Mouse (Mus musculus) kidney, adult 2 months (tissue): ENCODE results near the gene Cacnb4.

Experiments used
- CTCF ChIP-seq: fragments of 200-500 bp; conservative IDR thresholded peaks from 2 replicates; pipeline ENCODE4 v1.5.1; 2011; ENCODE audit warnings: low read depth, mild to moderate bottlenecking, control low read depth, low read length, moderate library complexity, mixed read lengths; ENCODE audit not compliant: insufficient read depth, insufficient read length
- POLR2A ChIP-seq: fragments of 200-500 bp; IDR thresholded peaks from one replicate; pipeline ENCODE4 v1.6.1; 2011; ENCODE audit warnings: low read depth, low read length, control low read depth

DNA sequence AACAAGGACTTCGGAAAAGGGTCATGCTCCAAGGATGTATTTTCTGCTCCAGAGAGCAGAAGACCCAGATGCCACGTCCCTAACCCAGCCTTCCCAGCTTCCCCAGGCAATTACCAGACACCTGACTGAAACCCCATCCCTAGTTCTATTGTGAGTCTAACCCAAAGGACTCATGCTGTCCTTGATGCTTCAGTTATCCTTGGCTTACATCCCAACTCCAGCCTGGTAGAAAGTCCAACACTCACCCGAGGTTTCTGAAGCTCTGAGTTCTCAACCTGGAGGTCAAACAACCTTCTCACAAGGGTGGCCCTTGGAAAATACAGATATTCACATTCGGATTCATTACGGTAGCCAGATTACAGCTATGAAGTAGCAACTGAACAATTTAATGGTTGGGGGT is 40.6 kb downstream of the Cacnb4 start:
- TF ChIP-seq CTCF (no peak), POLR2A (no peak)
